ENCODE assay signal across 36 mouse cellular contexts in the genomic region with DNA sequence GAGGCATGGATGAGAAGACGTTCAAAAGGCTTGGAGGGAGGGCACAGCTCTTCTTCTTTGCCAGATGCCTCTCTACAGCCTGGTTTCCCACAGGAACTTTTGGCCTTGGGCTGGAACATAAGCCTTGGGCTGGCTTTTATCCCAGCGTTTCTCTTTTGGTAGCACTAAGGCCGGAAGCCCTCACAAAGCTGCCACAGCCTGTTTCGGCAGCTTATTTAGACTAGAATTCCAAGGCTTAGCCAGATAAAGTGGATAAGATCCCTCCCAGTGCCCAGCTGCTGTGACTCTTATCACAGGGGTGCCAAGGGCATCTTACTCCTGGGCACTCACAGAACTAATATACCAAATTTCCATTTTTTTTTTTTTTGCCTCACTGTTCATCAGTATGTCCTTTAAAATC.
"Had no signal": no experiment of that assay in that cellular context is flagged by ENCODE, and none has a peak within 500 bp of the region (broad histone marks: within the 10 kb centered on the region; RNA-seq: fewer than 3 reads in every experiment).

No protein-coding gene starts in this region.

- H3K27me3 ChIP-seq: heart, embryonic 12.5 days; heart, embryonic 15.5 days; hindbrain, embryonic 12.5 days; hindbrain, embryonic 15.5 days; intestine, embryonic 15.5 days had no signal

- H3K4me2 ChIP-seq: heart, embryonic 11.5 days; heart, embryonic 12.5 days; heart, embryonic 13.5 days; heart, embryonic 15.5 days; hindbrain, embryonic 12.5 days; hindbrain, embryonic 13.5 days; hindbrain, embryonic 14.5 days; hindbrain, embryonic 15.5 days; intestine, embryonic 15.5 days; kidney, embryonic 15.5 days had no signal

- H3K36me3 ChIP-seq: heart, embryonic 10.5 days; heart, embryonic 12.5 days; heart, embryonic 13.5 days; heart, embryonic 15.5 days; hindbrain, embryonic 10.5 days; hindbrain, embryonic 12.5 days; hindbrain, embryonic 13.5 days; hindbrain, embryonic 15.5 days; intestine, embryonic 15.5 days; kidney, embryonic 15.5 days had no signal

- H3K27ac ChIP-seq: heart, adult 2 months; heart, embryonic 10.5 days; heart, embryonic 13.5 days; heart, embryonic 15.5 days; hindbrain, embryonic 10.5 days; hindbrain, embryonic 12.5 days; hindbrain, embryonic 13.5 days; hindbrain, embryonic 14.5 days; hindbrain, embryonic 15.5 days; hindbrain, postnatal 0 days; intestine, embryonic 15.5 days; kidney, embryonic 15.5 days; kidney, postnatal 0 days; layer of hippocampus, adult 2 months had no signal

- H3K9ac ChIP-seq: heart, embryonic 12.5 days; heart, embryonic 13.5 days; heart, embryonic 15.5 days; hindbrain, embryonic 12.5 days; hindbrain, embryonic 13.5 days; hindbrain, embryonic 14.5 days; hindbrain, embryonic 15.5 days; intestine, embryonic 15.5 days; kidney, embryonic 15.5 days had no signal

- DNase-seq: heart, adult 18-20 months; heart, adult 2 months; heart, postnatal 10 days; heart, postnatal 14 days; heart, postnatal 36 days; heart, postnatal 4 days; kidney, adult 11 months; kidney, adult 18-20 months; kidney, adult 2 months; kidney, adult 8-10 months; kidney, adult 9 months; kidney, postnatal 10 days; kidney, postnatal 14 days; kidney, postnatal 25 days; kidney, postnatal 36 days; kidney, postnatal 4 days; layer of hippocampus, adult 9-11 months had no signal

- H3K9me3 ChIP-seq: heart, embryonic 10.5 days; heart, embryonic 12.5 days; heart, embryonic 13.5 days; heart, embryonic 15.5 days; hindbrain, embryonic 10.5 days; hindbrain, embryonic 12.5 days; hindbrain, embryonic 13.5 days; hindbrain, embryonic 15.5 days; intestine, embryonic 15.5 days; kidney, embryonic 15.5 days had no signal

- H3K4me3 ChIP-seq: heart, adult 2 months; heart, embryonic 10.5 days; heart, embryonic 12.5 days; heart, embryonic 13.5 days; heart, embryonic 15.5 days; hindbrain, embryonic 10.5 days; hindbrain, embryonic 12.5 days; hindbrain, embryonic 13.5 days; hindbrain, embryonic 15.5 days; intestine, embryonic 15.5 days; kidney, embryonic 15.5 days; layer of hippocampus, adult 2 months had no signal

- ATAC-seq: hindbrain, embryonic 16.5 days; hindbrain, postnatal 0 days; inflammation-experienced regulatory T-cells, adult 6 months; intestine, embryonic 15.5 days; intestine, embryonic 16.5 days; intestine, postnatal 0 days had no signal

- H3K4me1 ChIP-seq: heart, embryonic 10.5 days; intestine, embryonic 15.5 days had no signal
